Mouse (Mus musculus) kidney, embryonic 15.5 days (tissue): ENCODE results near the gene Zgrf1. TPM values are rescaled to one million over a fixed set of nuclear protein-coding genes. Genes with fewer than 3 reads are reported as not detected.

Experiments used
- ATAC-seq: fragments of 200-750 bp; cut with Nextera tagmentation; replicated peaks from 2 replicates; pipeline ENCODE4 v1.8.0; 2017; ENCODE audit warnings: moderate TSS enrichment; ENCODE audit not compliant: low FRiP score
- H3K27ac ChIP-seq: fragments of 300-500 bp; sonication (generic); 2 replicates; pipeline ENCODE4 v1.5.1; 2015; ENCODE audit warnings: mild to moderate bottlenecking, inconsistent platforms
- H3K27me3 ChIP-seq: fragments of 300-500 bp; sonication (generic); 2 replicates; pipeline ENCODE4 v1.6.1; 2015; ENCODE audit warnings: inconsistent platforms
- H3K36me3 ChIP-seq: fragments of 300-500 bp; sonication (generic); 2 replicates; pipeline ENCODE4 v1.6.1; 2015; ENCODE audit warnings: inconsistent platforms
- H3K4me1 ChIP-seq: fragments of 300-500 bp; sonication (generic); 2 replicates; pipeline ENCODE4 v1.6.1; 2015; ENCODE audit warnings: inconsistent platforms
- H3K4me2 ChIP-seq: fragments of 300-500 bp; sonication (generic); 2 replicates; pipeline ENCODE4 v1.6.1; 2015; ENCODE audit warnings: moderate library complexity, mild to moderate bottlenecking, inconsistent platforms
- H3K4me3 ChIP-seq: fragments of 300-500 bp; sonication (generic); replicated peaks from 2 replicates; pipeline ENCODE4 v1.5.1; 2015; ENCODE audit warnings: mild to moderate bottlenecking, inconsistent platforms
- H3K9ac ChIP-seq: fragments of 300-500 bp; sonication (generic); 2 replicates; pipeline ENCODE4 v1.6.1; 2015; ENCODE audit warnings: mild to moderate bottlenecking, inconsistent platforms
- H3K9me3 ChIP-seq: fragments of 300-500 bp; sonication (generic); replicated peaks from 2 replicates; pipeline ENCODE4 v1.6.1; 2016; ENCODE audit warnings: inconsistent platforms
- WGBS: fragments of 180-500 bp; shearing (Covaris S2); methylation state at CpG from one replicate; pipeline ENCODE4 v1.1.7; 2015; ENCODE audit warnings: mixed read lengths; 5-methylcytosine and 5-hydroxymethylcytosine counted together
- polyA plus RNA-seq: library from polyadenylated mRNA; unstranded; fragments of >200 nt; fragmentation: Nextera tagmentation; extraction: Ambion mirVana; gene quantifications from 2 replicates; pipeline ENCODE4 v1.2.1, GENCODE M21; 2015

The Zgrf1 gene
- polyA plus RNA-seq, 1 experiment from 2014 or later: 10.8 TPM

- Histone ChIP-seq H3K9ac (no peak overlapping the region), H3K9me3 (no peaks in the 10 kb centered on the region), H3K27me3 (no peaks in the 10 kb centered on the region), H3K36me3 (peaks cover 52% of the 10 kb centered on the region), H3K4me3 (no peak overlapping the region), H3K4me2 (no peak overlapping the region), H3K27ac (no peak overlapping the region), H3K4me1 (no peaks in the 10 kb centered on the region)
- 75% methylated on average over 1 of the region's 1 CpGs for WGBS
- no peak for ATAC-seq
Observed at GRCm38 (mm10) chr3:127597136-127597535, 43.8 kb downstream of the Zgrf1 start.

GRCm38 (mm10) chr3:127608109-127608508, 54.8 kb downstream of the Zgrf1 start:
- H3K27ac ChIP-seq: no peak overlapping the region
- ATAC-seq: no peak
- peaks cover 60% of the 10 kb centered on the region for H3K36me3 ChIP-seq
- 93% methylated on average over 2 of the region's 2 CpGs for WGBS
- no peak overlapping the region for H3K4me2 ChIP-seq
- no peaks in the 10 kb centered on the region for H3K4me1 ChIP-seq
- no peak overlapping the region for H3K4me3 ChIP-seq
- no peaks in the 10 kb centered on the region for H3K9me3 ChIP-seq
- no peak overlapping the region for H3K9ac ChIP-seq
- no peaks in the 10 kb centered on the region for H3K27me3 ChIP-seq

GRCm38 (mm10) chr3:127625296-127625695, 72.0 kb downstream of the Zgrf1 start:
- Histone ChIP-seq H3K4me2 (peak overlapping the region; percentile 73), H3K4me1 (peaks cover 28% of the 10 kb centered on the region), H3K27me3 (peaks cover 77% of the 10 kb centered on the region), H3K9ac (no peak overlapping the region), H3K4me3 (peak overlapping the region; percentile 43), H3K9me3 (no peaks in the 10 kb centered on the region), H3K27ac (no peak overlapping the region), H3K36me3 (no peaks in the 10 kb centered on the region)
- peak; percentile 77 for ATAC-seq
- WGBS: under 1% methylated on average over 36 of the region's 36 CpGs

- no peaks in the 10 kb centered on the region for H3K9me3 ChIP-seq
- WGBS: under 1% methylated on average over 28 of the region's 28 CpGs
- H3K27me3 ChIP-seq: peaks cover 82% of the 10 kb centered on the region
- H3K36me3 ChIP-seq: no peaks in the 10 kb centered on the region
- no peak for ATAC-seq
- H3K4me1 ChIP-seq: peaks cover 28% of the 10 kb centered on the region
- no peak overlapping the region for H3K9ac ChIP-seq
- H3K4me3 ChIP-seq: peak overlapping the region; percentile 43
- no peak overlapping the region for H3K27ac ChIP-seq
- peak overlapping the region; percentile 73 for H3K4me2 ChIP-seq
Observed at GRCm38 (mm10) chr3:127625701-127626399, 72.6 kb downstream of the Zgrf1 start.

GRCm38 (mm10) chr3:127626524-127626923, 73.2 kb downstream of the Zgrf1 start:
- Histone ChIP-seq H3K9me3 (no peaks in the 10 kb centered on the region), H3K4me1 (peaks cover 28% of the 10 kb centered on the region), H3K9ac (no peak overlapping the region), H3K27ac (no peak overlapping the region), H3K27me3 (peaks cover 87% of the 10 kb centered on the region), H3K36me3 (no peaks in the 10 kb centered on the region), H3K4me2 (no peak overlapping the region), H3K4me3 (no peak overlapping the region)
- no peak for ATAC-seq
- 5% methylated on average over 3 of the region's 3 CpGs for WGBS

- WGBS: 1% methylated on average over 28 of the region's 28 CpGs
- ATAC-seq: no peak; the same call in 1 of the 2 replicates
- Histone ChIP-seq H3K27ac (no peak overlapping the region), H3K4me3 (no peak overlapping the region), H3K27me3 (peaks cover 93% of the 10 kb centered on the region), H3K4me1 (peaks cover 31% of the 10 kb centered on the region), H3K9ac (no peak overlapping the region), H3K4me2 (no peak overlapping the region), H3K36me3 (no peaks in the 10 kb centered on the region), H3K9me3 (no peaks in the 10 kb centered on the region)
Observed at GRCm38 (mm10) chr3:127627151-127627955, 74.1 kb downstream of the Zgrf1 start.

GRCm38 (mm10) chr3:127627956-127628310, 74.6 kb downstream of the Zgrf1 start:
- peaks cover 37% of the 10 kb centered on the region for H3K4me1 ChIP-seq
- H3K9me3 ChIP-seq: no peaks in the 10 kb centered on the region
- no peak overlapping the region for H3K27ac ChIP-seq
- no peaks in the 10 kb centered on the region for H3K36me3 ChIP-seq
- H3K9ac ChIP-seq: no peak overlapping the region
- 0 out of 2 replicates have a peak overlapping the region, but pooled peaks have one; percentile 12 for H3K4me2 ChIP-seq
- peaks cover 95% of the 10 kb centered on the region for H3K27me3 ChIP-seq
- no peak; the same call in 1 of the 2 replicates for ATAC-seq
- 0% methylated on average over 7 of the region's 9 CpGs for WGBS
- H3K4me3 ChIP-seq: 0 out of 2 replicates have a peak overlapping the region, but pooled peaks have one; percentile 6

- H3K4me2 ChIP-seq: 0 out of 2 replicates have a peak overlapping the region, but pooled peaks have one; percentile 12
- peaks cover 95% of the 10 kb centered on the region for H3K27me3 ChIP-seq
- H3K4me3 ChIP-seq: 0 out of 2 replicates have a peak overlapping the region, but pooled peaks have one; percentile 6
- H3K27ac ChIP-seq: no peak overlapping the region
- no peaks in the 10 kb centered on the region for H3K9me3 ChIP-seq
- no peak overlapping the region for H3K9ac ChIP-seq
- 2% methylated on average over 37 of the region's 37 CpGs for WGBS
- no peaks in the 10 kb centered on the region for H3K36me3 ChIP-seq
- no peak for ATAC-seq
- peaks cover 43% of the 10 kb centered on the region for H3K4me1 ChIP-seq
Observed at GRCm38 (mm10) chr3:127628311-127629184, 75.3 kb downstream of the Zgrf1 start.

GRCm38 (mm10) chr3:127630190-127630589, 76.9 kb downstream of the Zgrf1 start:
- H3K27ac ChIP-seq: no peak overlapping the region
- peaks cover 54% of the 10 kb centered on the region for H3K4me1 ChIP-seq
- H3K9ac ChIP-seq: no peak overlapping the region
- H3K9me3 ChIP-seq: no peaks in the 10 kb centered on the region
- H3K36me3 ChIP-seq: no peaks in the 10 kb centered on the region
- WGBS: 0% methylated on average over 1 of the region's 1 CpGs
- no peak for ATAC-seq
- H3K27me3 ChIP-seq: peaks cover 98% of the 10 kb centered on the region
- H3K4me3 ChIP-seq: no peak overlapping the region
- H3K4me2 ChIP-seq: no peak overlapping the region

GRCm38 (mm10) chr3:127630735-127631372, 77.6 kb downstream of the Zgrf1 start:
- no peaks in the 10 kb centered on the region for H3K9me3 ChIP-seq
- peaks cover 96% of the 10 kb centered on the region for H3K27me3 ChIP-seq
- no peak overlapping the region for H3K4me2 ChIP-seq
- H3K9ac ChIP-seq: no peak overlapping the region
- H3K4me1 ChIP-seq: peaks cover 48% of the 10 kb centered on the region
- H3K36me3 ChIP-seq: no peaks in the 10 kb centered on the region
- ATAC-seq: no peak
- 2% methylated on average over 17 of the region's 17 CpGs for WGBS
- no peak overlapping the region for H3K4me3 ChIP-seq
- no peak overlapping the region for H3K27ac ChIP-seq

GRCm38 (mm10) chr3:127631582-127631981, 78.3 kb downstream of the Zgrf1 start:
- Histone ChIP-seq H3K4me3 (no peak overlapping the region), H3K9ac (no peak overlapping the region), H3K27me3 (peaks cover 95% of the 10 kb centered on the region), H3K9me3 (no peaks in the 10 kb centered on the region), H3K4me2 (no peak overlapping the region), H3K36me3 (no peaks in the 10 kb centered on the region), H3K27ac (no peak overlapping the region), H3K4me1 (peaks cover 44% of the 10 kb centered on the region)
- ATAC-seq: no peak
- WGBS: under 1% methylated on average over 10 of the region's 10 CpGs
